Mouse (Mus musculus): ENCODE data around the gene Nxf2. TPM values are rescaled to one million over a fixed set of nuclear protein-coding genes. Genes with fewer than 3 reads are reported as not detected.

Gene Nxf2
- total RNA-seq, 1 experiment from 2014 or later, result 0.37 TPM

Other genes starting within 250 kb of the Nxf2 start
- gene Armcx1, start 246.8 kb downstream of the Nxf2 start, total RNA-seq (2017), result 14.2 and 28.1 TPM in 2 replicates
- 6.1 and 10.4 TPM in 2 replicates for gene Armcx6, start 213.3 kb downstream of the Nxf2 start, total RNA-seq (2017)
- gene Armcx3, start 208.2 kb downstream of the Nxf2 start, total RNA-seq (2017), result 24.1 and 25.7 TPM in 2 replicates
- gene Armcx2, start 155.5 kb downstream of the Nxf2 start, total RNA-seq (2017), result 8.1 and 8.5 TPM in 2 replicates
- gene Zmat1, start 44.5 kb upstream of the Nxf2 start, total RNA-seq (2017), result 2.1 and 3.7 TPM in 2 replicates
- not detected in 2 replicates for gene Gm15023, start 212.9 kb upstream of the Nxf2 start, total RNA-seq (2017)
- not detected in 2 replicates for gene Tceal6, start 245.9 kb upstream of the Nxf2 start, total RNA-seq (2017)